Mouse (Mus musculus) brain, embryonic 18.5 days (tissue): ENCODE data around the gene Agtpbp1.
A peak's percentile ranks its signal among the peaks of the same experiment; 100 is the strongest.

Experiments
- DNase-seq: peaks from one replicate; pipeline ENCODE4 v3.0.0-alpha.2; 2012; ENCODE audit warnings: low read depth, low spot score

Agtpbp1 gene

DNA sequence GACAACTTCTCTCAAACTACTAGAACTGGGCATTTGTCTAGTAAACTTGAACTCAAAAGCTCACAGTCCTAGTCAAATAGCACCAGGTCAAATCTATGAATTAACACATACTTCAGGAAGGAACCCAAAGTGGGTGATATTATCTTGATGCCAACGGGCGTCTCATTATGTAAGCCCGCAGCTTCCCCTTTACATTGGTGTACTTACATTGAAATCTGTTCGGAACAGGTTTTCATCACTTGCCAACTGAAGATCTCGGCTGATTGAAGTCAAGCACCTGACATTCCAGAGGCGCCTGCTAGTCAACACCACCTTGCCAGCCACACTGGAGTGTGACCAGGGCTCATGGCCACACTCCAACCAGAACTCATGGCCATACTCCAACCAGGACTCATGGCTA lies 155.7 kb downstream of the Agtpbp1 start:
- DNase-seq = no peak

DNA sequence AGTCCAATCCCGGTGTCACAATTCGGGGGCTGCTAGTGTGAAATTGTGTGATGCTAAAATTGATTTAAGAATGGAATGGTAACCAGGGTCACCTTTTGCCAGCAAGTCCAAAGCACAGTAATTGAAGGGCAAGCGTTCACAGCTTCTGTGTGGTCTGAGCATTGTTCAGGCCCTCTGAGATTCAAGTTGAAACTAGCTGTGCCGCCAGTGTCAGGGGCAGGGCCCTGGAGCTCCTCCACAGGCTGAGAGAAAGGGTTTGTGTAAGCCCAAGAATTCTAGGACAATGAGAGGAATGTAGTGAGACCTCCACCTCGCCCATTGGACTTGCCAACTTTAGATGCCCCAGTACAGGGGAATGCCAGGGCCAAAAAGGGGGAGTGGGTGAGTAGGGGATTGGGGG lies 161.2 kb downstream of the Agtpbp1 start:
- no peak for DNase-seq

DNA sequence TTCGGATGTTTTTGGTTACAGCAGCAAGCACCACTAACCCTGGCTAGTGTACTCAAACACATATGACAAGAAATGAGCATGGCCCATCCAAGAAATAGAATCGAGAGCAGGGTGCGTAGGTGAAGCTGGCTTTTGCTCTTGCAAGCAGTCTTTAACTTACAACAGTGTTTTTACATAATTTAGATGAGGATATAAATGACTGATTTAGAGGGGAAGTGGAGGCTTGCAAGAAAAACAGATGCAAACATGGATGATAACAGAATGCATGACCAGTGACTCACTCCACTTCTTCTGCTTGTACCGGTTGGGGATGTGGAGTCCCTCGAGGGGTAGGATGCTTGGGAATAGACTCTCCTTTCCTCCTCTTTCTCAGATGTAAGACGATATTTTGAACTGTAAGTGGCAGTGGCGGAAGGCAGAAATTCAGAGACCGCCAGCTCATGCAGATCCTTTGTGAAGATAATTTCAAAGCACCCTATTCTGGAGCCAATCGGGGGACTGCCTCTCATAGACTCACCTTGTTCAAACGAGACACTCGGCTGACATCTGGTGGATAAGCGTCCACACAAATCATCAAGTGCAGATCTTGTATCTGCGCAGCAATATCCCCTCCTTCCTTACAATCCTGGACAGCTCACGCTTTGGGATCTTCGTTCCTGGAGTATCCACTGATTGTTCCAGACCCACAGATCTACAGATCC lies 168.3 kb downstream of the Agtpbp1 start:
- no peak for DNase-seq

DNA sequence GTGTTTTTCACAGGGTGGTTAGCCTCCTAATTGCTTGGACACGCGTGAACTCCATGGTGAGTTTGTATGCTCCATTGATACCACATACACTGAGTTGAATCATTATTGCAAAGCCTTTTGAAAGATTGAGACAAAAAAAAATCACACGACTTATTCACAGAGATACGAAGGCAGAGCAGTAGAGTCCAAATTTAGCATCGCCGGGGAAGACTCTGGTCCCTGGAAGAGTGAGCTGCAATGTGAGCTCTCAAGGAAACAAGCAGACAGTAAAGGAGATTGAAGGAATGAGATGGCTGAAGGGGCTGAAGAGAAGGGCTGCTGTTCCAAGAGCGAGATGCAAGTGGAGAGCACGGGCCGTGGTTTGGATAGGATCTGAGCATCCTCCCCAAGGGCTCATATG lies 171.1 kb downstream of the Agtpbp1 start:
- no peak for DNase-seq

DNA sequence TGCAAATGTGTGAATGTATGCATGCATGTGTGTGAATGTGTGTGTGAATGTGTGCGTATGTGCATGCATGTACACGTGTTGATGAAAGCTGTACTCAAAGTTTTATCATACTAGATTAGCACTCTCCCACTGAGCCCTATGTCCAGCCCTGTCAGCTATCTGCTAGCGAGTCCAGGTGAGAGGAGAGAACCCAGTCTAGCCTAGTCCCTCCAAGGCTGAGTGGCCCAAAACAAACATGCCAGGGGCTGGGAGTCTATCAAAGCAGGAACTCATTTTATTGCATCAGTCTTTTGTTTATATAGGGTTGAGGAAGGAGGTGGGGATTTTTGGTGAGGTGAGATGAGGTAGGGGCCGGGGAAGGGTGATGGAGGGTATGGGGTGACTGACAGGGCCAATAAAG lies 172.4 kb downstream of the Agtpbp1 start:
- DNase-seq = no peak

DNA sequence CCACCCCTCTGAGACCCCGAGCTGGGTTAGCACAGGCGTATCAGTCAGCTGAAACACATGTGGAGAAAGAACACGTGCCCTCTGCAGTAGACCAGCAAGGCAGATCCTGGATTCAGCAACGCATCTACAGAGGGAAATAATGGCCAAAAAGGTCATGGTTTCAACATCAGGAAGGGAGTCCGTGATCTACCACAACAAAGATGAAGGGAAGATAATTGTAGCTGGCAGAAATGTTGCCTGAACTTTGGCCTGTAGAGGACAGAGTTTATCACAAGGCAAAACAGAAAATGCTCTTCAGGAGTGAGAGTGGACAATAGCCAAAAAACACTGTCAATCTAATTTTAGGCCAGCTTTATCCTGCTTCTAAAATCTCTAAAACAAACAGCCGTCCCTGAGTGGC lies 177.8 kb downstream of the Agtpbp1 start:
- no peak for DNase-seq

DNA sequence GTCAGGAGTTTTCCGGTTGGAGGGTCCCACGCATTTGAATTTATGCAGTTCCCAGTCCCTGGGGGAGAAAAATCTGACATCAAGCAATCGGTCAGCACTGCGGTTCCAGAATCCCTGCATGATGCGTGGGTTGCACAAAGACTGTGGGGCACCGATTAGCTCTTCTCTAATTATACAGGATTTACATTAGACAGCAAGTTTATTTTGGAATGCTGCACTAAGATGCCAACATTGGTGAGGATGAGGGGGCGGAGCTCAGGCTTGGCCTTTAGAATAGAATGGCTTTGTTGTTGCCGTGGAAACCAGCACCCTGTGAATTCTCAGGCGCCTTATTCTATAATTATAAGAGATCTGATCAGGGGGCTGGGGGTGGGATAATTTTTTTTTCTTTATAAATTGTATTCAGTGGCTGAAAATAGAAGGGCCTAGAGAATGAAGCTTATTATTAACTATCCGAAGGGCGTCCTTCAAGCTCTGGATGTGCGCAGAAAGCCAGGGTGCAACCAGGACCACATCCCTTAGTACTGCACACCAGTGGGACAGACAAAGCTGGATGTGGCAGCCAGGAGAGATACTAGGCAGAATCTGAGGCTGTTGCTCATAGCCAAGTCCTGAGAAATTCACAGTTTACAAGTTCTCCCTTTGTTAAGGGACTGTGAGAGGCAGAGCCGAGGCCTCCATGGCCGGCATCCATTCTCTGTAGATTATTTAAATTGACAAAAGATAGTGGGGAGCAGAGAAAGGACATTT lies 182.8 kb downstream of the Agtpbp1 start:
- DNase-seq = peak; percentile 77

DNA sequence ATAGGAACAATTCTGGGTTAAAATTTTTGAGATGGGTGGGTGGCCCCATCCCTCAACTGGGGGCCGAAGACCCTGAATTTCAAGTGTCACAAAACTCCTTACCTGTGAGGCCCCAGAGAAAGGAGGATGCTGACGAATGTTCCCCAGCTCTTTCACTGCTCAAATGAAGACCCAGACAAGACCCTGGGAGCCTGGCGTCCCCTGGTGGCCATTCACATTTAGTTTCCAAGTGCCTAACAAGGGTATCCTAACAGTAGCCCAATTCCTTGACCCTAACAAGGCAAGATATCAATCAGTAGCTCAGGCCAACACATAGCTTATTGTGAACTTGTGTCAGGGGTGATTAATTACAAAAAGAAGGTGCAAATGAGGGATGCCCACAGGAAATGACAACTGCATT lies 187.5 kb downstream of the Agtpbp1 start:
- no peak for DNase-seq
